Mouse (Mus musculus): Measurements from ENCODE around the gene Trpm8.

Gene Trpm8

DNA sequence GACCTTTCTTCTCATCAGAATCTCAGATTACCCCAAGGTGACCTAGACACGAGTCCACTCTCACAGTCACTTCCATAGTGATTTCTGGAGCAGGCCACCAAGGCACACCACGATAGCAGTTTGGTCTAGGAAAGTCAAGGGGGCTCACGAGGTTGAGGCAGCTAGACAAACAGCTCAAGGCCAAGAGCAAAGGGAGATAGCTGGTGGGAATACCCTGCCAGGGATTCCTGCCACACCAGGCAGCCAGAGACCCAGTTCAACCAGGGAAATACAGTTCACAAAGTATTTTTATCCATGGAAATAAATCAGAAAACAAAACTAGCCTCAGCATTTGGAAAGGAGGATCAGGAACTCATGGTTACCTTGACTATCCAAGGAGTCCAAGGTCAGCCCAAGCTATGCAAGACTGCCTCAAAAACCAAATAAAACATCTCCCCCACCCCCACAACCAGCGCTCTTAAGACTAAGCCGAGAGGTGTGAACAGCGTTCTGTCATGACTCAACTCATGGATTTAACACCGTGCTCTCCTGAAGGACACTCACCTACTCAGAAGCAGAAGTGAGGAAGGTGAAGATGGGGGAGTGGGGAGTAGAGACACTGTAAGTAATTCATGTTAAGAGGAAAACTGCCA is 13.1 kb upstream of the Trpm8 start:
- DNase-seq (ENCODE audit: low spot score in 2 of 2) = no peak

DNA sequence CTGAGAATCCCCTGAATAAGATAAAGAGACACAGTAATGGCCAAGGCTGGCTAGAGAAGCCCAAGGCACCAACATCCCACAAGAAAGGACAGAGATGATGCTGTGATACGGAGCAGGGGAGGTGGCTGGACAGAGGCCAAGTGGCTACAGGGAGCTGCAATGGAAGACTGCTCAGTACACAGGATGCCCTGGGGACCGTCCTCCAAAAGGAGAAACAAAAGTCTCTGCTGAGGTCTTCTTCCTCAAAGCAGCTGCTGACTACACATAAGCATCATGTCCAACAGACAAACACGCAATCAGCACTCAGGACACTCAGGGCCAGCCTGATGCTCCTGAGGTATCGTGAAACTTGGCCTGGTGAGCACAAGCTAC is 12.6 kb upstream of the Trpm8 start:
- no peak for DNase-seq (ENCODE audit: low spot score in 2 of 2)

DNA sequence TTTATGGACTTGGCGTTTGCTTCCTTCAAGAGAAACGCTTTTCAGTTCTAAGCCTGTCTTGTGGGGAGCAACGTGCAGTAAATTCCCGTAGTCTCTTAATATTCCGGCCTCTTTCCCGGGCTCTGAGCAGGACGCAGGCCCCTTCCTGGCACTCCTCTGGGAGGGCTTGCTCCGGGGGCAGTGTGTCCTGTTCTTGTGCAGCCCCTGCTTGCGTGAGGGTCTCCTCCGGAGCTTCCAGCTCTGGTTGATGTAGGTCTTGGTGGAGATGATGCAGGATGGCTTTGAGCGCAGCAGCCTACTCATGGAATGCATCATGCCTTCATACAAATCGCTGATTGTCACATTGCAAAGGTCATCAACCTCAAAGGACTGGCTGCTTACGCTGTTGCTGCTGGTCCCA is 11.3 kb upstream of the Trpm8 start:
- DNase-seq (ENCODE audit: low spot score in 2 of 2) = no peak

DNA sequence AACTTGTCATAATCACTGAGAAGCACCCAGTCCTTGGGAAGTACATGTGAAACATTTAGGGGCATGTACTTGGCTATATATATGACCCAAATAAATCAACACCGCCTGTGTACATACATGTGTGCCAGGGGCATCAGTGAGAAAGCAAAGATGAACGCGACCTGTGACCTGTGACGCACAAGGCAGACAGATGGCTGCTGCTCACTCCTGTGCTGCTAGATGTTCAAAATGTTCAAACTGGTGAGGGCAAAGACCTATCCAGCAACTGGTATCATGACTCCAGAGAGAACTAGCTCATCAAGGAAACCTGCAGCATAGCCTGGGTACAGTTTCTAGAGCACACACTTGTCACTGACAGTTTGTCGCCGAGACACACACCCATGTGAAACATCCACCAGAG is 10.0 kb upstream of the Trpm8 start:
- DNase-seq (ENCODE audit: low spot score in 2 of 2) = no peak

- DNase-seq (ENCODE audit: low spot score in 2 of 2) = no peak
Observed at GRCm38 (mm10) chr1:88268070-88268469, 9.4 kb upstream of the Trpm8 start.

DNA sequence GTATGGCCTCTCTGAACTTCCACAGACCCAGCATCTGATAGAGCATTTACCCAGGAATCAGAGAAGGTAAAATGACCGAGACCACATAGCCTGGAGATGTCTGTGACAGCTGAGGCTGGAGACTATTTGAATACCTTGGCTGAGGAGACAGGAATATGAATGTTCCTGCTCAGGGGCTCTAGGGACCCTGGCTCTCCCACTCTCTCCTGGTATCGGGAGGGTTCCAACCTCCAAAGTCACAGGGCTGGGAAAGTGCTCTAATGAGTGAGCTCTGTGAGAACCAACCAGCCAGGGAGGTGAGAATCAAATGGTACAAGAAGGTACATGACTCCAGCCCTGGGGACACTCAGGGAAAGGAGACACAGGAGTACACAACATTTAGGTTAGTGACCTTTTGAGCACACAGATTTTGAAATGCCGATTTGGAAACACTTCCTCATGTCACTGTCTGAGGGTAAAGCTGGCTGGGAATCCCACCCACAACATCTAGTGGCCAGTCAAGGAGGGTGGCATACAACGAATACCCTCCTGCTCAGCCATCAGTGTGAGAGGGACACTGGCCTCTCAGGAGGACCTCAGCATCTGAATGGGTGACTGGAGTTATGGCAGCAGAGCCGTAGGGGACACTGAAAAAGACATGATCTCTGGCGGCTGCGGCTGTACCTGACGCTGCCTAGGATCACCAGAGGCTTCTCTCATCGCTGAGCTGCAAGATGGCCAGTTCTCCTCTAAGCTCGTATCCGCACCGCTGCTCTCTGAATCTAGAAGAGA is 7.7 kb upstream of the Trpm8 start:
- DNase-seq (ENCODE audit: low spot score in 2 of 2) = peak in 1 of 2 experiments; percentile 3

- DNase-seq (ENCODE audit: low spot score in 2 of 2) = no peak
Observed at GRCm38 (mm10) chr1:88272851-88273250, 4.6 kb upstream of the Trpm8 start.

GRCm38 (mm10) chr1:88273326-88273725 is 4.1 kb upstream of the Trpm8 start:
- DNase-seq (ENCODE audit: low spot score in 2 of 2) = no peak

DNA sequence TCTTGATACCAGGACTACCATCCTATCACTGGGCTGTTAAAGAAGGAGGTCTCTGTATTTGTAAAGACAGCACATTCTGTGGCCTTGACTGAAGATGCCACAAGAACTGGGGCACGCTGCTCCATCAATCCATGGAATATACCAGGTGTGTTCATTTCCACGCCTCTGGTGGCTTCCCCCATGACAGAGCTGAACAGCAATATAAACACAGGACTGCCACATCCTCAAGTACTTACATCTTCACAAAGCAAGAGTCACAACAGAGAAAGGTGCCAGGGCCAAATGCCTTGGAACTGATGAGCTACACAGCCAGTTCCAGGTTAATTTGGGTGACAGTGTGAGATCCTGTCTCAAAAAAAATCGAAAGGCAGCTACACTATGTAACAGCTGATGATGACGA is 3.6 kb upstream of the Trpm8 start:
- no peak for DNase-seq (ENCODE audit: low spot score in 2 of 2)

DNA sequence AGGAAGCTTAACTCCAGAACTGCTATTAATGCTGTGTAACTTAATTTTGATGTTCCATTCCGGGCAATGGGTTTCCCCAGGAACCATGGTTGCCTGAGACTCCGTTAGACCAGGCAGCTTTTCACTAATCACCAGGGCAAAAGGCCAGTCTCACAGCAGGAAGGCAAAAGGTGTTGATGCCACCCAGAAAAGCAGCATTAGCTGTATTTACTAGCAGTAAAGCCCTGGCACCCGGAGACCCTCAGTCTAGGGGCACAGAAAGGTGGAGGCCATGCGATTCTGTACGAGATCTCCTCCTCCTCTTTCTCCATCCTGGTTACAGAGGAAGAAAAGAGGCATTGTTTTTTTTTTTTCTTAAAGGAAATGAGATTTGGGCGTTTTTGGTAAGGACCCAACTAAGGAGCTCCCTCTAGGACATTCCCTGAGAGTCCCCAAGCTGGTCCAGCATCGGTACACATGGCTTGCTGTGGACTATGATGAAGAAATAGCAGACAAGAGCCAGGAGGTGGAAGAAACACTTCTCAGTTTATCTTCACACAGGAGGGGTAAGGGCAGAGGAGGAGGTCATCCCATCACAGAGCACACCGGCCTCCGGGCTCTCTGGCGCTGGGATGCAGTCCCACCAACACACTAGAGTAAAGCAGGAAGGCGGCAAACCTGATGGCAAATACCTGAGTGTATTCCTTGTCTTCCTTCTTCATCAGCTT is 2.9 kb upstream of the Trpm8 start:
- DNase-seq (ENCODE audit: low spot score in 2 of 2) = no peak

GRCm38 (mm10) chr1:88275078-88275680 is 2.3 kb upstream of the Trpm8 start:
- no peak for DNase-seq (ENCODE audit: low spot score in 2 of 2)

DNA sequence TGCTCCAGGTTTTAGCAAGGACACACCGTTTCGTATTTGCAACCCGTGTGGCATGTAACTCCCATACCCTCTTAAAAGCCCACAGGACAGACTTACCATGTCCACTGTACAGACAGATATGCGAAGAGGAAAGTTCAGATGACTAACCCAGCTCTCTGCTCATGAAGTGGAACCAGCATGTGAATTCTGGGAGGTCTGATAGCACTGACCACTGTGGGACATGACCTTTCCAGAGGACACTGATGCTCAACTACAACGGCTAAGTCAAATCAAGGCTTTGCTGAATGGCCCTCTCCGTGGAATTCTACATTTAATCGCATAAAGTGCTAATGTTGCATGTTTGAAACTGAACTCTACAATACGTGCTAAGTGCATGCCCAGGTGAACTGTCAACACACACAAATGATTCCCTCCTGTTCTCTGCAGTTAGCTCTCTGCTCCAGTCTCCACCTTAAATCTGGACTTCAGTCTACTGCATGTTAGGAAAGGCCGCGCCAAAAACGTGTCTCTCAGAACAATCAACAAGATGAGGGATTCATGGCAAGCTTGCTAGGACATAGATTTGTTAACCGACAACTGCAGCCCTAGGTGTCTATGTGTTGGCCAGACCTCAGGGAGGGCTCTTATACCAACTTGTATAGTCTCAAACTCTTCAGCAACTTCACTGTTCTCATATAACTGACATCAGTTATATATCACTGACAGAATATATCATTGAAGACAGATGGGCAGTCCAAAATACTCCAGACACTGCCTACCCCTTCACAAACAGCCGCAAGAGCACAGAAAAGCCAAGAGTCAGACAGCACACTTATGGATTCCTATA is 1.6 kb upstream of the Trpm8 start:
- no peak for DNase-seq (ENCODE audit: low spot score in 2 of 2)

GRCm38 (mm10) chr1:88276524-88277097 is 850 bp upstream of the Trpm8 start:
- DNase-seq (ENCODE audit: low spot score in 2 of 2) = no peak

- DNase-seq (ENCODE audit: low spot score in 2 of 2) = peak in 1 of 2 experiments; percentile 14
Observed at GRCm38 (mm10) chr1:88277818-88278511, 504 bp downstream of the Trpm8 start.

DNA sequence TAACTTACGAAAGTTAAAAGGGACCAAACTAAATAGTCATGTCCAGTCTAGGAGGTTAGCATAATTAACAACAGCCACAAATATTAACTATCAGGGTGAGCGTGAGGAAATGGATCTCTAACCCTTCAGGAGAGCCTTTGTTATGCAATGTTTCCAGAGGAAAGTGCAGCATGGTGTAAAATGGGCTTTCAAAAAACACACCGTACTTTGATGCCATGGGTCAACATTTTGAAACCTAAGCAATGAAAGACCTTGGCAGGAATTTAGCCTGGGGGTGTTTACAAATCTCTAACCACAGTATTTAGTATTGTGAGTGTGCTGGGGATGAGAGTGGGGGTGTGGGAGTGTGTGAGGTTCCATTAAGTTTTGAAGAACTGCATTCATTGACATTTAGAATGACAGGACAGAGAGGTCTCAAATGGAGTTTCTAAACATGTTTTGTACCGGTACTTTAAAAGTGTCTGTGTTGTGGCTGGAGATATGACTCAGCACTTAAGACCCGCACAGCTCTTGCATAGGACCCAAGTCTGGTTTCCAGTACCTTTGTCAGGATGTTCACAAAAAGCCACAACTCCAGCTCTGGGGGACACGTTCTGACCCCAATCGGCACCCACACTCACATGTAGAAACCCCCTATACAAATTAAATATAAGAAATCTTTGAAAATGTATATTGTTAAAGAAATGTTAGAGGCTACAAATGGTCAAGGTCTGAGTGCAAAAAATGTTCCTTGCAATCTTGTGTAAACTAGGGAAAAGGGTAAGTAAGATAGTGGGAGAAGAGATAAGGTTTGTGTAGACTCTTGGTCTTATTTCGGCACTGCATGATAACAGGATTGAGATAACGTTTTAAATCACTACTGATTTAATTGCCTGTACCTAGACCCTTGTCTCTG is 1.9 kb downstream of the Trpm8 start:
- DNase-seq (ENCODE audit: low spot score in 2 of 2) = peak in 1 of 2 experiments; percentile 46

- peak in 1 of 2 experiments; percentile 37 for DNase-seq (ENCODE audit: low spot score in 2 of 2)
Observed at GRCm38 (mm10) chr1:88280006-88280690, 2.7 kb downstream of the Trpm8 start.

DNA sequence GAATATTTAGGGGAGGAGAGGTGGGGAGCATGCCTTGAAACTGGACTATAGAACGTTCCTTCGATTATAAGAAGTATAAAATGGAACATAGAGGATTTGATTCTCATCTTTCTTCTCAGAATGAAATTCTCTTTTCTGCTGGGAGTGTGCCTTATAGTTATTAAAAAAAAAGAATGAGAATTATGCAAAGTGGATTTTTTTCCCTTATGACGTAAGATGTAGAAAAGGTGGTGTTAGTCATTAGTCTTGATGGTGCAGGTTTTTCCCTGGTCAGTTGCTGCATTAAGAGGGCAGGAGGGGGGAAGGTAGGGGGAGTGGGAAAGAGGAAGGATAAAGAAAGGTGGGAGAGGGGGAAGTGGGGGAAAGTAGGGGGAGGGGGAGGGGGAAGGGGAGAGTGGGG is 4.8 kb downstream of the Trpm8 start:
- DNase-seq (ENCODE audit: low spot score in 2 of 2) = no peak

DNA sequence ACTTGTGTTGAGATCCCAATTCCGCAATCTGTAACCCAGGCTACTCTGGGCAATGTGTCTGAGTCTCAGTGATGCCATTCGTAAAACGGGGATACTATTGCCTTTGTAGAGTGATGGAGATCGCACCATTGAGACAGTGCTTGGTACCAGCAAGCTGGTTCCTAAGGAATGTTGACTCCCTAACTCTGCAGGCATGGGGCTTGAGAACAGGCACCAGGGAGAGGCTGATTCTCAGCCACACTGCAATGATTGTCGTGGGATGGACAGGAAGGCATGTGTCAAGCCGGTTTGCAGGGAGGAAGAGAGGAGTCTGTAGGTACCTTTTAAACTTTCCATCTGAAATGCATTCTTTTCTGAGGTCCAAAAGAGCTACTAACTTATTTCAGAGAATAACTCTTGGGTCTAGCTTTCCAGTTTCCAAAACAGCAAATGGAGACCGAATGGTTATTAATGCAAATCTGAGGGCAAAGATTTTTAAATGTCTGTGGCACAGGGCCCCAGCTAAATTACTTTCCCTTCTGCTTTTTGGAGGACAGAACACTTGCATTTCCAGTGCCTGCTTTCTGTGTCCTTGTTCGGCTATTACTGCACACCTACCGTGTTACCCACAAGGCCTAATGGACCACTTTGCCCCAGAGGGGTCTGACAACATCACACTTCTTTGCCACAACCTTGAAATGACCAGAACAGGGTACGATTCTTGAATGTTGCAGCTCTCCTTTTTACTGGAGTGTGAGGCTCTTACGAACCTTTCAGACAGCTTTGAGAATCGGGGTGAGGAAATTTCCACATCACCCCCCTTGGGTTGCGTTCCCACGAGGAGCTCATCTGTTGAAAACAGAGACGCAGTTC is 6.1 kb downstream of the Trpm8 start:
- DNase-seq (ENCODE audit: low spot score in 2 of 2) = no peak
